Mouse (Mus musculus) neural tube, embryonic 13.5 days (tissue): Measurements from ENCODE around the gene Mettl5. TPM values are rescaled to one million over a fixed set of nuclear protein-coding genes. Genes with fewer than 3 reads are reported as not detected.

Source experiments
- ATAC-seq: fragments of 200-750 bp; cut with Nextera tagmentation; 2 replicates; pipeline ENCODE4 v1.8.0; 2017; ENCODE audit warnings: low read depth, mild to moderate bottlenecking, moderate TSS enrichment, moderate library complexity
- H3K27ac ChIP-seq: fragments of 300-500 bp; sonication (generic); replicated peaks from 2 replicates; pipeline ENCODE4 v1.5.1; 2015; ENCODE audit warnings: moderate library complexity, mild to moderate bottlenecking, inconsistent platforms
- H3K27me3 ChIP-seq: fragments of 300-500 bp; sonication (generic); 2 replicates; pipeline ENCODE4 v1.6.1; 2015; ENCODE audit warnings: mild to moderate bottlenecking, inconsistent platforms
- H3K36me3 ChIP-seq: fragments of 300-500 bp; sonication (generic); 2 replicates; pipeline ENCODE4 v1.6.1; 2015; ENCODE audit warnings: mild to moderate bottlenecking, inconsistent platforms
- H3K4me1 ChIP-seq: fragments of 300-500 bp; sonication (generic); replicated peaks from 2 replicates; pipeline ENCODE4 v1.6.1; 2015; ENCODE audit warnings: inconsistent platforms
- H3K4me2 ChIP-seq: fragments of 300-500 bp; sonication (generic); 2 replicates; pipeline ENCODE4 v1.6.1; 2015; ENCODE audit warnings: inconsistent platforms, mild to moderate bottlenecking, moderate library complexity
- H3K4me3 ChIP-seq: fragments of 300-500 bp; sonication (generic); 2 replicates; pipeline ENCODE4 v1.5.1; 2015; ENCODE audit warnings: mild to moderate bottlenecking, inconsistent platforms
- H3K9ac ChIP-seq: fragments of 300-500 bp; sonication (generic); 2 replicates; pipeline ENCODE4 v1.6.1; 2015; ENCODE audit warnings: moderate library complexity, mild to moderate bottlenecking, inconsistent platforms
- H3K9me3 ChIP-seq: fragments of 300-500 bp; sonication (generic); 2 replicates; pipeline ENCODE4 v1.6.1; 2016; ENCODE audit warnings: inconsistent platforms
- WGBS: fragments of 180-500 bp; shearing (Covaris S2); methylation state at CpG from one replicate; pipeline ENCODE4 v1.1.7; 2015; 5-methylcytosine and 5-hydroxymethylcytosine counted together
- polyA plus RNA-seq: library from polyadenylated mRNA; unstranded; fragments of >200 nt; fragmentation: Nextera tagmentation; extraction: Ambion mirVana; gene quantifications from 2 replicates; pipeline ENCODE4 v1.2.1, GENCODE M21; 2015

Gene Mettl5
- polyA plus RNA-seq, 1 experiment from 2014 or later, result 26.9 TPM

- Histone ChIP-seq H3K27ac (no peak overlapping the region), H3K27me3 (no peaks in the 10 kb centered on the region), H3K4me1 (peaks cover 2% of the 10 kb centered on the region; the same call in 1 of the 2 replicates), H3K4me3 (no peak overlapping the region), H3K9ac (no peak overlapping the region), H3K36me3 (no peaks in the 10 kb centered on the region), H3K4me2 (no peak overlapping the region), H3K9me3 (no peaks in the 10 kb centered on the region)
- WGBS, result 79% methylated on average over 1 of the region's 1 CpGs
- ATAC-seq, result no peak
These were observed 7.7 kb upstream of the Mettl5 start for GRCm38 (mm10) chr2:69893145-69893544.

- Histone ChIP-seq H3K27me3 (no peaks in the 10 kb centered on the region), H3K36me3 (no peaks in the 10 kb centered on the region), H3K4me3 (no peak overlapping the region), H3K9me3 (no peaks in the 10 kb centered on the region), H3K4me2 (no peak overlapping the region), H3K4me1 (peaks cover 5% of the 10 kb centered on the region), H3K9ac (no peak overlapping the region), H3K27ac (no peak overlapping the region)
- no peak for ATAC-seq
- WGBS, result 52% methylated on average over 7 of the region's 7 CpGs
These were observed 5.4 kb upstream of the Mettl5 start for GRCm38 (mm10) chr2:69890843-69891242.

- H3K27ac ChIP-seq, result no peak overlapping the region
- no peaks in the 10 kb centered on the region for H3K27me3 ChIP-seq
- H3K9me3 ChIP-seq, result no peaks in the 10 kb centered on the region
- H3K4me2 ChIP-seq, result no peak overlapping the region
- no peak overlapping the region for H3K4me3 ChIP-seq
- no peaks in the 10 kb centered on the region for H3K36me3 ChIP-seq
- no peak overlapping the region for H3K9ac ChIP-seq
- no peak for ATAC-seq
- H3K4me1 ChIP-seq, result peaks cover 18% of the 10 kb centered on the region
- WGBS, result 84% methylated on average over 2 of the region's 2 CpGs
These were observed 3.5 kb upstream of the Mettl5 start for GRCm38 (mm10) chr2:69888957-69889356.

- no peaks in the 10 kb centered on the region for H3K36me3 ChIP-seq
- peak; percentile 32; the same call in 1 of the 2 replicates for ATAC-seq
- peak overlapping the region; percentile 78 for H3K4me2 ChIP-seq
- H3K9ac ChIP-seq, result peak overlapping the region; percentile 81
- H3K9me3 ChIP-seq, result no peaks in the 10 kb centered on the region
- H3K4me3 ChIP-seq, result peak overlapping the region; percentile 57
- H3K27ac ChIP-seq, result peak overlapping the region; percentile 42
- H3K4me1 ChIP-seq, result peaks cover 18% of the 10 kb centered on the region
- H3K27me3 ChIP-seq, result no peaks in the 10 kb centered on the region
- WGBS, result 6% methylated on average over 12 of the region's 12 CpGs
These were observed 365 bp downstream of the Mettl5 start for GRCm38 (mm10) chr2:69885050-69885449.

GRCm38 (mm10) chr2:69884581-69884980 is 834 bp downstream of the Mettl5 start:
- Histone ChIP-seq H3K9me3 (no peaks in the 10 kb centered on the region), H3K4me2 (peak overlapping the region; percentile 78), H3K9ac (0 out of 2 replicates have a peak overlapping the region, but pooled peaks have one; percentile 81), H3K4me1 (peaks cover 18% of the 10 kb centered on the region), H3K27me3 (no peaks in the 10 kb centered on the region), H3K27ac (no peak overlapping the region), H3K36me3 (no peaks in the 10 kb centered on the region), H3K4me3 (peak overlapping the region; percentile 57)
- no peak for ATAC-seq
- WGBS, result 60% methylated on average over 6 of the region's 6 CpGs

- no peak overlapping the region for H3K4me3 ChIP-seq
- H3K9ac ChIP-seq, result no peak overlapping the region
- peaks cover 18% of the 10 kb centered on the region for H3K4me1 ChIP-seq
- H3K27me3 ChIP-seq, result no peaks in the 10 kb centered on the region
- H3K36me3 ChIP-seq, result no peaks in the 10 kb centered on the region
- no peak for ATAC-seq
- H3K4me2 ChIP-seq, result 0 out of 2 replicates have a peak overlapping the region, but pooled peaks have one; percentile 78
- no peaks in the 10 kb centered on the region for H3K9me3 ChIP-seq
- H3K27ac ChIP-seq, result no peak overlapping the region
- 74% methylated on average over 2 of the region's 2 CpGs for WGBS
These were observed 1.4 kb downstream of the Mettl5 start for GRCm38 (mm10) chr2:69883990-69884391.

GRCm38 (mm10) chr2:69862117-69862657 is 23.2 kb downstream of the Mettl5 start:
- H3K36me3 ChIP-seq, result peaks cover 15% of the 10 kb centered on the region
- H3K27ac ChIP-seq, result peak overlapping the region; percentile 93
- peak overlapping the region; percentile 99 for H3K9ac ChIP-seq
- ATAC-seq, result no peak
- no peaks in the 10 kb centered on the region for H3K27me3 ChIP-seq
- peak overlapping the region; percentile 100 for H3K4me3 ChIP-seq
- H3K9me3 ChIP-seq, result no peaks in the 10 kb centered on the region
- WGBS, result 3% methylated on average over 13 of the region's 13 CpGs
- H3K4me2 ChIP-seq, result peak overlapping the region; percentile 74
- peaks cover 35% of the 10 kb centered on the region for H3K4me1 ChIP-seq

- peak; percentile 97 for ATAC-seq
- Histone ChIP-seq H3K4me1 (peaks cover 35% of the 10 kb centered on the region), H3K9me3 (no peaks in the 10 kb centered on the region), H3K36me3 (peaks cover 9% of the 10 kb centered on the region), H3K27ac (peak within 1 kb of the TSS; percentile 93), H3K4me3 (peak within 1 kb of the TSS; percentile 100), H3K4me2 (peak within 1 kb of the TSS; percentile 74), H3K9ac (peak within 1 kb of the TSS; percentile 99), H3K27me3 (no peaks in the 10 kb centered on the region)
- WGBS, result under 1% methylated on average over 63 of the region's 66 CpGs
These were observed 23.8 kb downstream of the Mettl5 start, which contains the start of gene Ssb for GRCm38 (mm10) chr2:69861485-69862091. Ssb (plus strand) TSS chr2:69861562.

GRCm38 (mm10) chr2:69860972-69861452 is 24.4 kb downstream of the Mettl5 start:
- Histone ChIP-seq H3K27ac (peak overlapping the region; percentile 93), H3K4me1 (peaks cover 35% of the 10 kb centered on the region), H3K4me2 (peak overlapping the region; percentile 74), H3K36me3 (peaks cover 5% of the 10 kb centered on the region; the same call in 1 of the 2 replicates), H3K9ac (peak overlapping the region; percentile 99), H3K4me3 (peak overlapping the region; percentile 100), H3K9me3 (no peaks in the 10 kb centered on the region), H3K27me3 (no peaks in the 10 kb centered on the region)
- 12% methylated on average over 13 of the region's 13 CpGs for WGBS
- ATAC-seq, result peak; percentile 70

GRCm38 (mm10) chr2:69857882-69858281 is 27.5 kb downstream of the Mettl5 start:
- no peak for ATAC-seq
- H3K4me3 ChIP-seq, result no peak overlapping the region
- H3K4me1 ChIP-seq, result peaks cover 13% of the 10 kb centered on the region
- WGBS, result 81% methylated on average over 1 of the region's 1 CpGs
- H3K27me3 ChIP-seq, result no peaks in the 10 kb centered on the region
- no peaks in the 10 kb centered on the region for H3K9me3 ChIP-seq
- no peak overlapping the region for H3K27ac ChIP-seq
- H3K9ac ChIP-seq, result no peak overlapping the region
- H3K36me3 ChIP-seq, result no peaks in the 10 kb centered on the region
- H3K4me2 ChIP-seq, result no peak overlapping the region

GRCm38 (mm10) chr2:69856392-69856791 is 29.0 kb downstream of the Mettl5 start:
- 69% methylated on average over 8 of the region's 8 CpGs for WGBS
- H3K9me3 ChIP-seq, result no peaks in the 10 kb centered on the region
- no peaks in the 10 kb centered on the region for H3K27me3 ChIP-seq
- ATAC-seq, result no peak
- H3K4me3 ChIP-seq, result no peak overlapping the region
- H3K36me3 ChIP-seq, result no peaks in the 10 kb centered on the region
- no peak overlapping the region for H3K4me2 ChIP-seq
- no peak overlapping the region for H3K27ac ChIP-seq
- no peak overlapping the region for H3K9ac ChIP-seq
- peaks cover 5% of the 10 kb centered on the region; the same call in 1 of the 2 replicates for H3K4me1 ChIP-seq

GRCm38 (mm10) chr2:69851427-69852058 is 33.9 kb downstream of the Mettl5 start:
- WGBS, result 56% methylated on average over 2 of the region's 2 CpGs

More at GRCm38 (mm10) chr2:69851427-69852058, 33.9 kb downstream of the Mettl5 start:
- no peaks in the 10 kb centered on the region for H3K4me1 ChIP-seq
- no peak overlapping the region for H3K4me2 ChIP-seq
- no peaks in the 10 kb centered on the region for H3K9me3 ChIP-seq
- no peak overlapping the region for H3K27ac ChIP-seq
- H3K36me3 ChIP-seq, result no peaks in the 10 kb centered on the region
- ATAC-seq, result no peak
- H3K27me3 ChIP-seq, result no peaks in the 10 kb centered on the region
- no peak overlapping the region for H3K9ac ChIP-seq
- H3K4me3 ChIP-seq, result no peak overlapping the region
